ENCODE assay signal across 29 mouse cellular contexts in genomic region chr3:69362906-69363305, GRCm38 (mm10). TPM values are rescaled to one million over a fixed set of nuclear protein-coding genes. Genes with fewer than 3 reads are reported as not detected.
DNase-seq lines count a peak whose midpoint lies in the region; ATAC-seq and TF ChIP-seq lines count a peak whose summit lies in the region.
"Had no signal": no experiment of that assay in that cellular context is flagged by ENCODE, and none has a peak within 500 bp of the region (broad histone marks: within the 10 kb centered on the region; RNA-seq: fewer than 3 reads in every experiment).

No protein-coding gene starts in this region.

- DNase-seq in cerebellum, adult 2 months, result no peak
- no peak for DNase-seq in cerebellum, adult 11-12 months
- DNase-seq in gastrocnemius, adult 2 months, result no peak
- DNase-seq in gastrocnemius, postnatal 25 days, result no peak
- DNase-seq in layer of hippocampus, adult 2 months (ENCODE audit: low spot score in 2 of 2), result no peak
- no peak for DNase-seq in layer of hippocampus, postnatal 14 days (ENCODE audit: low spot score in 2 of 2)
- no peak for DNase-seq in ovary, postnatal 14 days (ENCODE audit: low spot score)
- DNase-seq: adrenal gland, adult 8-10 months; embryo, embryonic 11 days; gastrocnemius, postnatal 14 days; heart, adult 11 months; heart, postnatal 36 days; kidney, adult 9 months; kidney, postnatal 10 days; layer of hippocampus, adult 9-11 months; retina, postnatal 1 day; right cerebral cortex, postnatal 14 days had no signal

- H3K36me3 ChIP-seq in intestine, embryonic 15.5 days, result no peaks in the 10 kb centered on the region
- H3K36me3 ChIP-seq: embryonic facial prominence, embryonic 12.5 days; heart, embryonic 10.5 days; heart, embryonic 15.5 days; limb, embryonic 13.5 days; lung, embryonic 15.5 days; midbrain, embryonic 10.5 days; stomach, embryonic 15.5 days had no signal

- WGBS in cerebellum, adult 2 months, result 71% methylated on average over 4 of the region's 4 CpGs
- WGBS in intestine, embryonic 15.5 days, result 67% methylated on average over 4 of the region's 4 CpGs

- peaks cover 34% of the 10 kb centered on the region for H3K4me1 ChIP-seq in cerebellum, adult 2 months (ENCODE audit: control insufficient read depth, insufficient read depth, low read length)
- H3K4me1 ChIP-seq in intestine, embryonic 15.5 days (replicated peaks), result no peaks in the 10 kb centered on the region
- H3K4me1 ChIP-seq: lung, embryonic 15.5 days; stomach, embryonic 15.5 days had no signal

- H3K9ac ChIP-seq in intestine, embryonic 15.5 days, result no peak overlapping the region
- H3K9ac ChIP-seq: embryonic facial prominence, embryonic 12.5 days; heart, embryonic 15.5 days; limb, embryonic 13.5 days; lung, embryonic 15.5 days; stomach, embryonic 15.5 days had no signal

- intact Hi-C loops in gastrocnemius, adult 2 months (cut with DNase I), result no loop called here

- TF ChIP-seq CTCF in cerebellum, adult 2 months (IDR thresholded peaks at IDR 0.05; ENCODE audit: borderline replicate concordance, insufficient read depth, low read depth, low read length), result no peak
- no peak for TF ChIP-seq CTCF in gastrocnemius, adult 2 months (IDR thresholded peaks at IDR 0.05)
- no peak for TF ChIP-seq CTCF in layer of hippocampus, adult 2 months (conservative IDR thresholded peaks at IDR 0.05)

- no peaks in the 10 kb centered on the region for H3K27me3 ChIP-seq in cerebellum, adult 2 months (ENCODE audit: control insufficient read depth, insufficient read depth, low read length)
- H3K27me3 ChIP-seq in intestine, embryonic 15.5 days (replicated peaks), result no peaks in the 10 kb centered on the region
- H3K27me3 ChIP-seq: CH12.LX; embryonic facial prominence, embryonic 12.5 days; heart, embryonic 15.5 days; limb, embryonic 13.5 days; lung, embryonic 15.5 days; stomach, embryonic 15.5 days had no signal

- H3K4me2 ChIP-seq in intestine, embryonic 15.5 days (replicated peaks), result no peak overlapping the region; the same call in 1 of the 2 replicates
- H3K4me2 ChIP-seq: embryonic facial prominence, embryonic 12.5 days; heart, embryonic 15.5 days; limb, embryonic 13.5 days; liver, embryonic 11.5 days; lung, embryonic 15.5 days; stomach, embryonic 15.5 days had no signal

- peak overlapping the region; percentile 99 for H3K27ac ChIP-seq in cerebellum, adult 2 months (ENCODE audit: insufficient read depth, low read length)
- peak overlapping the region; percentile 68 for H3K27ac ChIP-seq in gastrocnemius, adult 2 months
- H3K27ac ChIP-seq in layer of hippocampus, adult 2 months, result peak overlapping the region; percentile 80
- no peak overlapping the region for H3K27ac ChIP-seq in intestine, embryonic 15.5 days
- H3K27ac ChIP-seq: embryonic facial prominence, embryonic 12.5 days; heart, embryonic 10.5 days; limb, embryonic 13.5 days; lung, embryonic 15.5 days; midbrain, embryonic 10.5 days; stomach, embryonic 15.5 days had no signal

- H3K4me3 ChIP-seq in cerebellum, adult 2 months (replicated peaks; ENCODE audit: insufficient read depth, low read depth, low read length), result no peak overlapping the region
- no peak overlapping the region for H3K4me3 ChIP-seq in gastrocnemius, adult 2 months
- no peak overlapping the region for H3K4me3 ChIP-seq in layer of hippocampus, adult 2 months
- H3K4me3 ChIP-seq in intestine, embryonic 15.5 days (replicated peaks), result no peak overlapping the region
- H3K4me3 ChIP-seq: embryonic facial prominence, embryonic 12.5 days; heart, embryonic 10.5 days; heart, embryonic 15.5 days; limb, embryonic 13.5 days; lung, embryonic 15.5 days; midbrain, embryonic 10.5 days; stomach, embryonic 15.5 days had no signal

- H3K9me3 ChIP-seq in intestine, embryonic 15.5 days, result no peaks in the 10 kb centered on the region
- H3K9me3 ChIP-seq: embryonic facial prominence, embryonic 12.5 days; heart, embryonic 10.5 days; heart, embryonic 15.5 days; limb, embryonic 13.5 days; lung, embryonic 15.5 days; midbrain, embryonic 10.5 days; stomach, embryonic 15.5 days had no signal

- ATAC-seq in intestine, embryonic 15.5 days, result peak; percentile 60
- ATAC-seq: activated CD4-positive, CD25-positive, alpha-beta regulatory T cell, adult 4 months; inflammation-experienced regulatory T-cells, adult 6 months had no signal

- no peak for TF ChIP-seq POLR2A in cerebellum, adult 2 months (IDR thresholded peaks at IDR 0.05; ENCODE audit: borderline replicate concordance, insufficient read depth, low read length)

RNA-seq across cellular contexts. Expression of gene Ppm1l, which starts 46.2 kb away (rescaled TPM):
- polyA plus RNA-seq in cerebellum, adult 2 months (2012; rRNA removed), result 38.2 and 39.8 TPM in 2 replicates
- total RNA-seq in gastrocnemius, adult 2 months (2021), result 10 to 100 TPM; 90.3 to 91.8 TPM
- 10 to 100 TPM; 45.9 to 60.4 TPM for total RNA-seq in gastrocnemius, postnatal 25 days (2021)
- total RNA-seq in layer of hippocampus, adult 2 months (2021), result 10 to 100 TPM; 49.7 to 51.1 TPM
- 10 to 100 TPM; 55.2 to 55.4 TPM for total RNA-seq in layer of hippocampus, postnatal 14 days (2021)
- polyA plus RNA-seq in intestine, embryonic 15.5 days (2015; fragmentation: Nextera tagmentation; extraction: Ambion mirVana), result 4.9 and 5.8 TPM in 2 replicates
